Mouse (Mus musculus) midbrain, embryonic 16.5 days (tissue): ENCODE results near the gene Cldn20. TPM values are rescaled to one million over a fixed set of nuclear protein-coding genes. Genes with fewer than 3 reads are reported as not detected.

Source experiments
- ATAC-seq: fragments of 200-750 bp; cut with Nextera tagmentation; 2 replicates; pipeline ENCODE4 v1.8.0; 2017; ENCODE audit warnings: moderate TSS enrichment
- H3K27ac ChIP-seq: fragments of 300-500 bp; sonication (generic); 2 replicates; pipeline ENCODE4 v1.5.1; 2014; ENCODE audit warnings: mild to moderate bottlenecking, low read length, mixed read lengths
- H3K27me3 ChIP-seq: fragments of 300-500 bp; sonication (generic); 2 replicates; pipeline ENCODE4 v1.6.1; 2014; ENCODE audit warnings: low read depth, low read length, mixed read lengths; ENCODE audit not compliant: control insufficient read depth, insufficient read depth
- H3K36me3 ChIP-seq: fragments of 300-500 bp; sonication (generic); 2 replicates; pipeline ENCODE4 v1.6.1; 2014; ENCODE audit warnings: mild to moderate bottlenecking, low read length, moderate library complexity, mixed read lengths; ENCODE audit not compliant: control insufficient read depth, insufficient read depth
- H3K4me1 ChIP-seq: fragments of 300-500 bp; sonication (generic); 2 replicates; pipeline ENCODE4 v1.6.1; 2014; ENCODE audit warnings: mild to moderate bottlenecking, low read length, mixed read lengths; ENCODE audit not compliant: control insufficient read depth, insufficient read depth
- H3K4me2 ChIP-seq: fragments of 300-500 bp; sonication (generic); 2 replicates; pipeline ENCODE4 v1.6.1; 2014; ENCODE audit warnings: mild to moderate bottlenecking, low read length, mixed read lengths
- H3K4me3 ChIP-seq: fragments of 300-500 bp; sonication (generic); 2 replicates; pipeline ENCODE4 v1.5.1; 2014; ENCODE audit warnings: low read depth, mild to moderate bottlenecking, low read length, moderate library complexity, mixed read lengths
- H3K9ac ChIP-seq: fragments of 300-500 bp; sonication (generic); 2 replicates; pipeline ENCODE4 v1.6.1; 2014; ENCODE audit warnings: low read depth, low read length, mixed read lengths
- H3K9me3 ChIP-seq: fragments of 300-500 bp; sonication (generic); replicated peaks from 2 replicates; pipeline ENCODE4 v1.6.1; 2014; ENCODE audit warnings: mild to moderate bottlenecking, low read length, mixed read lengths; ENCODE audit not compliant: control insufficient read depth, poor library complexity, severe bottlenecking
- WGBS: fragments of 180-500 bp; shearing (Covaris S2); extraction: QIAGEN DNeasy Blood & Tissue Kit; methylation state at CpG from one replicate; pipeline ENCODE4 v1.1.7; 2014; 5-methylcytosine and 5-hydroxymethylcytosine counted together
- polyA plus RNA-seq: library from polyadenylated mRNA; unstranded; fragments of >200 nt; fragmentation: Nextera tagmentation; extraction: Ambion mirVana; gene quantifications from 2 replicates; pipeline ENCODE4 v1.2.1, GENCODE M21; 2015

The Cldn20 gene
- polyA plus RNA-seq: 0.30 TPM in 1 of 2 replicates, not detected in the other

- 85% methylated on average over 4 of the region's 4 CpGs for WGBS
- Histone ChIP-seq H3K4me1 (no peaks in the 10 kb centered on the region), H3K27me3 (no peaks in the 10 kb centered on the region), H3K9me3 (no peaks in the 10 kb centered on the region), H3K4me3 (no peak within 1 kb of the TSS), H3K27ac (no peak within 1 kb of the TSS), H3K4me2 (no peak within 1 kb of the TSS), H3K36me3 (no peaks in the 10 kb centered on the region), H3K9ac (no peak within 1 kb of the TSS)
- no peak for ATAC-seq
Observed at GRCm38 (mm10) chr17:3532254-3532653, at the start of gene Cldn20. TSS of gene Cldn20 (plus strand) at chr17:3532554.

GRCm38 (mm10) chr17:3483091-3483490 is 49.3 kb upstream of the Cldn20 start:
- no peaks in the 10 kb centered on the region for H3K36me3 ChIP-seq
- no peak overlapping the region for H3K9ac ChIP-seq
- no peaks in the 10 kb centered on the region for H3K27me3 ChIP-seq
- 92% methylated on average over 8 of the region's 8 CpGs for WGBS
- no peak overlapping the region for H3K4me3 ChIP-seq
- H3K4me2 ChIP-seq: no peak overlapping the region
- no peaks in the 10 kb centered on the region for H3K4me1 ChIP-seq
- ATAC-seq: no peak
- H3K27ac ChIP-seq: no peak overlapping the region
- no peaks in the 10 kb centered on the region for H3K9me3 ChIP-seq

- H3K4me2 ChIP-seq: no peak overlapping the region
- WGBS: 75% methylated on average over 7 of the region's 7 CpGs
- H3K4me1 ChIP-seq: no peaks in the 10 kb centered on the region
- no peak overlapping the region for H3K4me3 ChIP-seq
- H3K27me3 ChIP-seq: no peaks in the 10 kb centered on the region
- H3K36me3 ChIP-seq: no peaks in the 10 kb centered on the region
- no peak for ATAC-seq
- H3K27ac ChIP-seq: no peak overlapping the region
- H3K9ac ChIP-seq: no peak overlapping the region
- H3K9me3 ChIP-seq: no peaks in the 10 kb centered on the region
Observed at GRCm38 (mm10) chr17:3485851-3486250, 46.5 kb upstream of the Cldn20 start.

DNA sequence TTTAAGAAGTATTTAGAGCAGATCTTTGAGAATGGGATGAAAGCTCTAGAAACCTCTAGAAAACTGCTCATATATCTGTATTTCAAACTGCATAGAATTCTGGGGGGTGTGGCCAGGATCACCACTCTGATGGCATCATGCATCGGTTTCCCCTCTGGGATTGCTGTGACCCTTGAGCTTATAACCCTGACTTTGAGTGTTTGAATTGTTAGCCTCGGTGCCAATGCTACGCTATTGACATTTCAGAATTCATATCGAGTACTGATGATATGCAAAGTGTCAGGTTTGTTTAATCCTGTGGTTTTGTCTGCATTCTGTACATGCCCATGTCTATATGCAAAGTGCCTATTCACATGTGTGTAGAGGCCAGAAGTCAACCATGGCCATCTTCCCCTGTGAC is 45.1 kb upstream of the Cldn20 start:
- ATAC-seq: no peak
- WGBS: 90% methylated on average over 4 of the region's 4 CpGs

DNA sequence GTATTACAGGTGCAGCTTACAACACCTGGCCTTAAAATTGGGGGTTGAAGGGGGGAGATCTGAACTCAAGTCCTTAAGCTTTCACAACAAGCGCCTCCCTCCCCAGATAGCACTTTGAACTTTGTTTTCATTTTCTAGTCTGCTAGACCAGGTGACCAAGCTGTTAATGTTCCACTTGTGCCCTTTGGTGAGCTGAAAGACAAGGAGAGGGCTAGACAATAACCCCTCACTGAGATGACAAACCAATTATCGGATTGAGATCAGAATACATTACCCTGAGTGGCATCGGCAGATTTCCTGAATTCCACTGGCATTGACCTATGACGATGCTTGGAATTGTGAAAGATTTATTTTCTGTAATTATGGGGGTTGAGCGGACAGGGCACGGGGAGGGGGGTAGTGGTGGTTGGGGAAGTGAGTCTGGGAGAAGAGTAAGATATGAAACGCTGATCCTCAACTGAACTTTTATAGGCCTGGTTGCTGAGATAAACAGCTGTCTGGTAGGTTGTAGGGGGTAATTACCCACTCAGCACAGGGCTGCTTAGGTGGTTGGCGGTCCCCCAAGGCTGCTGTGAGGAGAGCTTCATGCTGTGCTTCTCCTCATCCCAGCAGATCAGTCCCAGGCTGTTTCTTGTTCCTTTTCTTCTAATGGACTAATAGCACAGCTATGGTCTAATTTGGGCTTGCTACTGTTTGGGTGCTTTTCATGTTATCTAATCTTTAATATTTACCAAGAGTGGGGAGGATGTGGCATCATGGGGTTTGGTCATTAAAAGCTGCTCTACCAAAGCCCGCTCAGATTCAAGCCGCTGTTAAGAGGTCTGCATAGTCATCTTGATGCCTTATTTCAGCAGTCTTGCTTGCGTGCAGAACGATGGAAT is 44.4 kb upstream of the Cldn20 start:
- no peak overlapping the region for H3K9ac ChIP-seq
- no peaks in the 10 kb centered on the region for H3K27me3 ChIP-seq
- no peak overlapping the region for H3K4me3 ChIP-seq
- no peaks in the 10 kb centered on the region for H3K36me3 ChIP-seq
- no peaks in the 10 kb centered on the region for H3K9me3 ChIP-seq
- H3K4me2 ChIP-seq: no peak overlapping the region
- H3K27ac ChIP-seq: no peak overlapping the region
- H3K4me1 ChIP-seq: no peaks in the 10 kb centered on the region
- ATAC-seq: 0 out of 2 replicates have a peak, but pooled peaks have one; percentile 36
- WGBS: 69% methylated on average over 12 of the region's 12 CpGs

More for the DNA sequence above, 45.1 kb upstream of the Cldn20 start:
- H3K4me1 ChIP-seq: no peaks in the 10 kb centered on the region
- no peak overlapping the region for H3K4me3 ChIP-seq
- H3K36me3 ChIP-seq: no peaks in the 10 kb centered on the region
- H3K4me2 ChIP-seq: no peak overlapping the region
- H3K9ac ChIP-seq: no peak overlapping the region
- no peak overlapping the region for H3K27ac ChIP-seq
- H3K27me3 ChIP-seq: no peaks in the 10 kb centered on the region
- H3K9me3 ChIP-seq: no peaks in the 10 kb centered on the region

DNA sequence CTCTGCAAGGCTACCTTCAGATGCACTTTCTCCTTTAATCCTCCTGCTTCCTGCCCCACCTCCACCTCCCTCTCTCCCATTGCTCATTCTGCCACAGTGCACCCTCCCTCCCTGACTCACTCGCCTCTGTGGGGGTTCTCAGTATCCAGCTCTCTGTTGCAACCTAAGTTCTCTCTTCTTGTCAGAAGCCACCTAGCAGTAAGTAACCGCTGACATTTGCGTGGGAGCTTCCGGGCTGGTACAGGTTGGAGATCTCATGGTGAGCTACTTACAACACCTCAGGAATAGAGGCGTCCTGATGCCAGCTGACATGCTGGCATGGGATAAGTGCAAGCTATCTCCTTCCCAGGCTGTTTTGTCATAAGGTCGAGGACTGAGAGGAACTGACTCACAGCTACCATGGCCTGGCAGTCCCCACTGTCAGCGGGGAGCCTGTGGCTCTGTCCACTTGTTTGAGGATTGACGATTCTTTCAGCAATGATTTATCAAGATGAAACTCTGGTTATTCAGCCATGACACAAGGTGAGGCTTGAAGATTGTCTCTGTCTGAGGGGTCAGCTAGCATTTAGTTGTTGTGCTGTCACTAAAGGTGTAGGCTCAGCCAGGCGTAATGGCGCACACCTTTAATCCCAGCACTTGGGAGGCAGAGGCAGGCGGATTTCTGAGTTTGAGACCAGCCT is 42.0 kb upstream of the Cldn20 start:
- ATAC-seq: no peak
- Histone ChIP-seq H3K27ac (no peak overlapping the region), H3K4me1 (no peaks in the 10 kb centered on the region), H3K9ac (no peak overlapping the region), H3K4me2 (no peak overlapping the region), H3K36me3 (no peaks in the 10 kb centered on the region), H3K27me3 (no peaks in the 10 kb centered on the region), H3K4me3 (no peak overlapping the region), H3K9me3 (no peaks in the 10 kb centered on the region)
- 85% methylated on average over 11 of the region's 11 CpGs for WGBS

GRCm38 (mm10) chr17:3491065-3491464 is 41.3 kb upstream of the Cldn20 start:
- no peak overlapping the region for H3K9ac ChIP-seq
- no peaks in the 10 kb centered on the region for H3K36me3 ChIP-seq
- H3K27me3 ChIP-seq: no peaks in the 10 kb centered on the region
- H3K4me2 ChIP-seq: no peak overlapping the region
- H3K27ac ChIP-seq: no peak overlapping the region
- no peak overlapping the region for H3K4me3 ChIP-seq
- H3K9me3 ChIP-seq: no peaks in the 10 kb centered on the region
- WGBS: 71% methylated on average over 5 of the region's 5 CpGs
- H3K4me1 ChIP-seq: no peaks in the 10 kb centered on the region
- ATAC-seq: no peak

- WGBS: 88% methylated on average over 6 of the region's 6 CpGs
- H3K4me2 ChIP-seq: no peak overlapping the region
Observed at GRCm38 (mm10) chr17:3491667-3492066, 40.7 kb upstream of the Cldn20 start.

DNA sequence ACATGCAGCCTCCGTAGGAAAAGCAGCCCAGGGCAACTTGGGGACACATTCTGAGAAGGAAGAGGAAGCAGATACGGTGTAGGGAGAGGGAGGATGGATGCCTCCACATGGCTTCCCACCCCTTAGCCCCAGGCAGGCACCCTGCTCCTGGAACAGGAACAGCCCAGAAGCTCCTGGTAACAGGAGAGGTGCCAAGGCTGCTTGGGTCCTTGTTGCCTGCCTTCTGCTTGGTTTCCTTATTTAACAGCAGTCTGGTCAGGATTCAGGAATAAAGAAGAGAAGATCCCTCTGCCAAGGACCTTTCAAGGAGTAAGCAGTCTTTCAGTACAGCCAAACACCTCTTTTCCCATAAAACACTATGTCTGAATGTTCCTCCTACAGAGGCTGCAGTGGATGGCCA is 36.8 kb upstream of the Cldn20 start:
- H3K4me3 ChIP-seq: no peak overlapping the region
- no peaks in the 10 kb centered on the region for H3K36me3 ChIP-seq
- no peak overlapping the region for H3K27ac ChIP-seq
- no peak overlapping the region for H3K9ac ChIP-seq
- H3K4me2 ChIP-seq: no peak overlapping the region
- H3K4me1 ChIP-seq: no peaks in the 10 kb centered on the region
- no peaks in the 10 kb centered on the region for H3K9me3 ChIP-seq
- ATAC-seq: no peak
- WGBS: 76% methylated on average over 2 of the region's 2 CpGs
- no peaks in the 10 kb centered on the region for H3K27me3 ChIP-seq

More at GRCm38 (mm10) chr17:3491667-3492066, 40.7 kb upstream of the Cldn20 start:
- no peaks in the 10 kb centered on the region for H3K9me3 ChIP-seq
- no peaks in the 10 kb centered on the region for H3K36me3 ChIP-seq
- H3K4me1 ChIP-seq: no peaks in the 10 kb centered on the region
- no peaks in the 10 kb centered on the region for H3K27me3 ChIP-seq
- no peak overlapping the region for H3K9ac ChIP-seq
- ATAC-seq: no peak
- H3K4me3 ChIP-seq: no peak overlapping the region
- H3K27ac ChIP-seq: no peak overlapping the region
